Mouse (Mus musculus): Measurements from ENCODE around the gene Gstm3. TPM values are rescaled to one million over a fixed set of nuclear protein-coding genes. Genes with fewer than 3 reads are reported as not detected.
"Not testable (repeated sequence)": the region's sequence is repeated elsewhere in the genome, so short reads cannot be mapped to it uniquely, and the experiment has no call there.

Gene Gstm3
- polyA plus RNA-seq, 1 experiment from 2014 or later: not detected

GRCm38 (mm10) chr3:107999491-107999890 lies 30.4 kb upstream of the Gstm3 start:
- Histone ChIP-seq H3K9me3 (replicated peaks) (no peaks in the 10 kb centered on the region), H3K27ac (no peak overlapping the region), H3K9ac (no peak overlapping the region), H3K4me1 (replicated peaks) (no peaks in the 10 kb centered on the region), H3K36me3 (no peaks in the 10 kb centered on the region), H3K4me2 (no peak overlapping the region), H3K27me3 (no peaks in the 10 kb centered on the region), H3K4me3 (no peak overlapping the region)
- no peak for ATAC-seq (replicated peaks; ENCODE audit: insufficient number of reproducible peaks, insufficient read depth, low FRiP score, low read depth)
- WGBS: 85% methylated on average over 3 of the region's 3 CpGs

DNA sequence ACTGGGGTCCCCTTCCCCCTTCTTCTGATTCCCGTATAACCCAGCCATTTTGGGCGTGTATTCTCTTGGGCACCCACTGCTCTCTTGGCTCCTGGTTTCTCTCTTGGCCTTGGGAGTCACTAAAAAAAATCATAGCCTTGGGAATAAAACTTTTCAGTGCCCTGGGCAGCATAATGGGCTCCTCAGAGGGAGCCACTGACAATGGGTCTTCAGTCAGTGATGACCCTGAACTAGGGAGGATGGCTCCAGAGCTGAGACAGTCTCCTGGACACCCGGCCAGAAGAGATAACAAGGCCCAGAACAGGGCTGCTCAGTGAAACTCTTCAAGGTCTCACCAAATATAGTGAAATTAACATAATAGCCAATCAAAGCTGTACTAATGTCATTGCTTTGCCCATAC lies 29.5 kb upstream of the Gstm3 start:
- 77% methylated on average over 3 of the region's 3 CpGs for WGBS
- Histone ChIP-seq H3K27ac (no peak overlapping the region), H3K4me3 (no peak overlapping the region), H3K27me3 (no peaks in the 10 kb centered on the region), H3K9me3 (replicated peaks) (no peaks in the 10 kb centered on the region), H3K9ac (no peak overlapping the region), H3K4me2 (no peak overlapping the region), H3K4me1 (replicated peaks) (no peaks in the 10 kb centered on the region), H3K36me3 (no peaks in the 10 kb centered on the region)
- no peak for ATAC-seq (replicated peaks; ENCODE audit: insufficient number of reproducible peaks, insufficient read depth, low FRiP score, low read depth)

GRCm38 (mm10) chr3:107996576-107996975 lies 27.5 kb upstream of the Gstm3 start:
- no peak overlapping the region for H3K9ac ChIP-seq
- H3K27me3 ChIP-seq: no peaks in the 10 kb centered on the region
- H3K9me3 ChIP-seq (replicated peaks): no peaks in the 10 kb centered on the region
- H3K4me3 ChIP-seq: no peak overlapping the region
- WGBS: 78% methylated on average over 4 of the region's 4 CpGs
- H3K4me2 ChIP-seq: no peak overlapping the region
- H3K4me1 ChIP-seq (replicated peaks): no peaks in the 10 kb centered on the region
- H3K27ac ChIP-seq: no peak overlapping the region
- no peaks in the 10 kb centered on the region for H3K36me3 ChIP-seq
- ATAC-seq (replicated peaks; ENCODE audit: insufficient number of reproducible peaks, insufficient read depth, low FRiP score, low read depth): no peak

DNA sequence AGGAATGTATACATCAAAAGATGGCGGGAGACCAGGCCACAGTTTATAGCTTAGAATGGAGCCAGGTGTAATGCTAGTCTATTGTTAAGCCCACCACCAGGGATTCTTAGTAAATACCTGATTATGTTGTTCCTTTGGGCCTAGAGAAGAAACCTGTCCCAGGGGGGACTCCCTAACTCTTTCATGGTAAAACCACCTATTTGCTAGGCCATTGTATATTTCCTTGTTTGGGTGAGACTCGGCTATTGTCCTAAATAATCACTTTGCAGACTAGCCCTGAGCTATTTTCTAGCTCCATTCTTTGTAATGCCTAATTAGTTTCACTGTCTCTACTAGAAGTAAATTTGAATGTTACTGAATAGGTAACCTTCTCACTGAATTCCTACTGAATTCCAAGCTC lies 26.9 kb upstream of the Gstm3 start:
- H3K27ac ChIP-seq; H3K9me3 ChIP-seq (replicated peaks); ATAC-seq (replicated peaks; ENCODE audit: insufficient number of reproducible peaks, insufficient read depth, low FRiP score, low read depth); H3K36me3 ChIP-seq; H3K4me2 ChIP-seq; H3K4me3 ChIP-seq; H3K4me1 ChIP-seq (replicated peaks); H3K9ac ChIP-seq; H3K27me3 ChIP-seq: not testable (repeated sequence)
- WGBS: 78% methylated on average over 2 of the region's 2 CpGs

GRCm38 (mm10) chr3:107986041-107986562 lies 17.0 kb upstream of the Gstm3 start, which contains the start of gene Gstm2:
Gstm2 (minus strand) TSS chr3:107986453.
- H3K9ac ChIP-seq: no peak within 1 kb of the TSS
- 20% methylated on average over 8 of the region's 8 CpGs for WGBS
- no peaks in the 10 kb centered on the region for H3K36me3 ChIP-seq
- H3K4me1 ChIP-seq (replicated peaks): peaks cover 12% of the 10 kb centered on the region
- no peaks in the 10 kb centered on the region for H3K9me3 ChIP-seq (replicated peaks)
- no peaks in the 10 kb centered on the region for H3K27me3 ChIP-seq
- ATAC-seq (replicated peaks; ENCODE audit: insufficient number of reproducible peaks, insufficient read depth, low FRiP score, low read depth): peak; percentile 87
- H3K4me2 ChIP-seq: peak within 1 kb of the TSS; percentile 49
- peak within 1 kb of the TSS; percentile 34 for H3K4me3 ChIP-seq
- H3K27ac ChIP-seq: peak within 1 kb of the TSS; percentile 57

GRCm38 (mm10) chr3:107985141-107985540 lies 16.1 kb upstream of the Gstm3 start:
- H3K36me3 ChIP-seq; H3K9ac ChIP-seq; H3K9me3 ChIP-seq (replicated peaks); H3K27ac ChIP-seq; H3K4me2 ChIP-seq; H3K4me3 ChIP-seq; ATAC-seq (replicated peaks; ENCODE audit: insufficient number of reproducible peaks, insufficient read depth, low FRiP score, low read depth); H3K27me3 ChIP-seq: not testable (repeated sequence)
- WGBS: 97% methylated on average over 2 of the region's 2 CpGs
- peaks cover 12% of the 10 kb centered on the region for H3K4me1 ChIP-seq (replicated peaks)

- Histone ChIP-seq H3K36me3 (no peaks in the 10 kb centered on the region), H3K4me2 (no peak overlapping the region), H3K4me1 (replicated peaks) (peaks cover 12% of the 10 kb centered on the region), H3K9me3 (replicated peaks) (no peaks in the 10 kb centered on the region), H3K4me3 (no peak overlapping the region), H3K9ac (no peak overlapping the region), H3K27me3 (no peaks in the 10 kb centered on the region), H3K27ac (no peak overlapping the region)
- ATAC-seq (replicated peaks; ENCODE audit: insufficient number of reproducible peaks, insufficient read depth, low FRiP score, low read depth): no peak
- WGBS: 71% methylated on average over 5 of the region's 5 CpGs
Observed at GRCm38 (mm10) chr3:107984471-107984870, 15.4 kb upstream of the Gstm3 start.

- no peak overlapping the region for H3K4me2 ChIP-seq
- H3K9me3 ChIP-seq (replicated peaks): no peaks in the 10 kb centered on the region
- H3K27ac ChIP-seq: no peak overlapping the region
- no peak for ATAC-seq (replicated peaks; ENCODE audit: insufficient number of reproducible peaks, insufficient read depth, low FRiP score, low read depth)
- peaks cover 12% of the 10 kb centered on the region for H3K4me1 ChIP-seq (replicated peaks)
- 54% methylated on average over 3 of the region's 3 CpGs for WGBS
- H3K9ac ChIP-seq: no peak overlapping the region
- no peaks in the 10 kb centered on the region for H3K36me3 ChIP-seq
- no peaks in the 10 kb centered on the region for H3K27me3 ChIP-seq
- H3K4me3 ChIP-seq: no peak overlapping the region
Observed at GRCm38 (mm10) chr3:107983771-107984170, 14.7 kb upstream of the Gstm3 start.

GRCm38 (mm10) chr3:107982726-107983125 lies 13.6 kb upstream of the Gstm3 start:
- H3K36me3 ChIP-seq: no peaks in the 10 kb centered on the region
- no peak overlapping the region for H3K27ac ChIP-seq
- no peak overlapping the region for H3K4me3 ChIP-seq
- H3K9me3 ChIP-seq (replicated peaks): no peaks in the 10 kb centered on the region
- H3K4me2 ChIP-seq: no peak overlapping the region
- WGBS: 63% methylated on average over 6 of the region's 6 CpGs
- peaks cover 12% of the 10 kb centered on the region for H3K4me1 ChIP-seq (replicated peaks)
- no peak for ATAC-seq (replicated peaks; ENCODE audit: insufficient number of reproducible peaks, insufficient read depth, low FRiP score, low read depth)
- H3K27me3 ChIP-seq: no peaks in the 10 kb centered on the region
- H3K9ac ChIP-seq: no peak overlapping the region

GRCm38 (mm10) chr3:107981261-107981660 lies 12.2 kb upstream of the Gstm3 start:
- H3K27me3 ChIP-seq: no peaks in the 10 kb centered on the region
- H3K4me1 ChIP-seq (replicated peaks): peaks cover 7% of the 10 kb centered on the region; the same call in 1 of the 2 replicates
- no peaks in the 10 kb centered on the region for H3K9me3 ChIP-seq (replicated peaks)
- no peak overlapping the region for H3K9ac ChIP-seq
- no peak overlapping the region for H3K4me2 ChIP-seq
- no peak overlapping the region for H3K27ac ChIP-seq
- no peaks in the 10 kb centered on the region for H3K36me3 ChIP-seq
- WGBS: 69% methylated on average over 3 of the region's 3 CpGs
- no peak overlapping the region for H3K4me3 ChIP-seq
- no peak for ATAC-seq (replicated peaks; ENCODE audit: insufficient number of reproducible peaks, insufficient read depth, low FRiP score, low read depth)

DNA sequence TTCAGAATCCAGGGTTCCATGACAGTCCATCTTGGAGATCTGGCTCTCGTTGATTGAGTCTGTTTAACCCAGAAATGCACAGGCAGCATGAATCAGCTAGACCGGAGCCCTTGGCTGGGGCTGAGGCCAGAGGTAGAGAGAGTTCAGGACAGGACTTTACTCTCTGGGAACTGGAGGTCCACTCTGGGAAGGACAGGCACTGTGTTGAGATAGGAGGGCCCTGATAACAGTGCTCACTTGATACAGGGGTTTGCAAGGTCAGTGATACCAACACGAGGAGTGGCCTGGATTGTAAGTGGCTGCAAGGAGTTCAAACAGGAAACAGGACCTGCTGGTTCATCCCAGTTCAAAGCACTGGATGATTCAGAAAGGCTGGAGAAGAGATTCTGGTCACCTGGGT lies 8.6 kb upstream of the Gstm3 start:
- WGBS: 46% methylated on average over 3 of the region's 3 CpGs
- H3K27ac ChIP-seq: no peak overlapping the region
- no peak overlapping the region for H3K4me2 ChIP-seq
- H3K4me1 ChIP-seq (replicated peaks): no peaks in the 10 kb centered on the region
- no peaks in the 10 kb centered on the region for H3K36me3 ChIP-seq
- H3K9me3 ChIP-seq (replicated peaks): no peaks in the 10 kb centered on the region
- no peak overlapping the region for H3K9ac ChIP-seq
- H3K27me3 ChIP-seq: no peaks in the 10 kb centered on the region
- no peak overlapping the region for H3K4me3 ChIP-seq
- ATAC-seq (replicated peaks; ENCODE audit: insufficient number of reproducible peaks, insufficient read depth, low FRiP score, low read depth): no peak

DNA sequence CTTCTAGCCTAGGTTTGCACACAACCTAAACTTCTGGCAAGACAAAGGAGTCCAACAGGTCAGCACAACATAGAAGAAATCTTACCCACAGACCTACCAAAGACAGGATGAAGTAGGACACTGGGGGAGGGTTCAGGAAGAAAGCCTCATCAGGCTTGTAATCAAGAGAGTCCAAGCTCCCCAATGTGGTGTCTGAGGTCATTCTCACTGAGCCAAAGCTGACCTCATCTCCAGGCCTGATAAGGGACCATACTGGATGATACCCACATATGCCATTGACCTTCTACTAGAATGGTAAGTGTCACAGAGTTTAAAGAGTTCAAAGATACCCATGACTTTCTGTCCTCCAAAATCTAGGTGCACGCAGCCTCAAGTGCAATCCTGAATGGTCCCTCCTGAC lies 5.2 kb upstream of the Gstm3 start:
- no peak for ATAC-seq (replicated peaks; ENCODE audit: insufficient number of reproducible peaks, insufficient read depth, low FRiP score, low read depth)
- Histone ChIP-seq H3K9ac (no peak overlapping the region), H3K4me1 (replicated peaks) (no peaks in the 10 kb centered on the region), H3K27ac (no peak overlapping the region), H3K27me3 (no peaks in the 10 kb centered on the region), H3K9me3 (replicated peaks) (no peaks in the 10 kb centered on the region), H3K36me3 (no peaks in the 10 kb centered on the region), H3K4me3 (no peak overlapping the region), H3K4me2 (no peak overlapping the region)
- WGBS: 87% methylated on average over 1 of the region's 1 CpGs
